Mouse (Mus musculus) small intestine, adult 2 months (tissue): ENCODE data around the gene Slc16a13. TPM values are rescaled to one million over a fixed set of nuclear protein-coding genes. Genes with fewer than 3 reads are reported as not detected.

Source experiments
- H3K27ac ChIP-seq: fragments of 200-500 bp; 2 replicates; pipeline ENCODE4 v1.5.1; 2012; ENCODE audit warnings: low read depth, low read length, control low read depth, inconsistent platforms; ENCODE audit not compliant: insufficient read depth
- H3K27me3 ChIP-seq: fragments of 200-500 bp; 2 replicates; pipeline ENCODE4 v1.6.1; 2012; ENCODE audit warnings: mild to moderate bottlenecking, moderate library complexity, low read length, inconsistent platforms; ENCODE audit not compliant: control insufficient read depth, insufficient read depth
- H3K36me3 ChIP-seq: fragments of 200-500 bp; 2 replicates; pipeline ENCODE4 v1.6.1; 2012; ENCODE audit warnings: mild to moderate bottlenecking, low read length, control low read depth, inconsistent platforms; ENCODE audit not compliant: control insufficient read depth, insufficient read depth
- H3K4me1 ChIP-seq: fragments of 200-500 bp; 2 replicates; pipeline ENCODE4 v1.6.1; 2012; ENCODE audit warnings: low read length, inconsistent platforms, mixed read lengths; ENCODE audit not compliant: control insufficient read depth, insufficient read depth, insufficient read length
- H3K4me3 ChIP-seq: fragments of 200-500 bp; 2 replicates; pipeline ENCODE4 v1.5.1; 2012; ENCODE audit warnings: low read depth, mild to moderate bottlenecking, control low read depth, inconsistent platforms, low read length, moderate library complexity
- CTCF ChIP-seq: fragments of 200-500 bp; IDR thresholded peaks from 2 replicates; pipeline ENCODE4 v1.5.1; 2012; ENCODE audit warnings: low read depth, mild to moderate bottlenecking, control low read depth, inconsistent platforms, low read length, moderate library complexity, mixed read lengths; ENCODE audit not compliant: insufficient replicate concordance, insufficient read length; ENCODE audit errors: extremely low read depth
- POLR2A ChIP-seq: fragments of 200-500 bp; IDR thresholded peaks from 2 replicates; pipeline ENCODE4 v1.6.1; 2012; ENCODE audit warnings: low read depth, mild to moderate bottlenecking, control low read depth, inconsistent platforms, low read length, moderate library complexity
- WGBS: fragments of 180-500 bp; shearing (Covaris S2); methylation state at CpG from one replicate; pipeline ENCODE4 v1.1.7; 2018; 5-methylcytosine and 5-hydroxymethylcytosine counted together
- polyA plus RNA-seq: library from polyadenylated mRNA; depleted of rRNA; stranded (reverse); fragments of >200 nt; gene quantifications from 2 replicates; pipeline ENCODE4 v1.2.3, GENCODE M21; 2012

Slc16a13 gene
- polyA plus RNA-seq, 1 experiment, result 4.7 TPM

GRCm38 (mm10) chr11:70237457-70238167 is 16.7 kb upstream of the Slc16a13 start, which contains the start of gene 0610010K14Rik:
Gene 0610010K14Rik (minus strand): TSS chr11:70237914.
- under 1% methylated on average over 70 of the region's 70 CpGs for WGBS

GRCm38 (mm10) chr11:70236717-70237116 is 15.9 kb upstream of the Slc16a13 start:
- Histone ChIP-seq H3K27ac (no peak overlapping the region; the same call in 1 of the 2 replicates), H3K27me3 (no peaks in the 10 kb centered on the region), H3K4me1 (peaks cover 9% of the 10 kb centered on the region; the same call in 1 of the 2 replicates), H3K4me3 (0 out of 2 replicates have a peak overlapping the region, but pooled peaks have one; percentile 6), H3K36me3 (peaks cover 6% of the 10 kb centered on the region; the same call in 1 of the 2 replicates)
- 67% methylated on average over 7 of the region's 7 CpGs for WGBS
- TF ChIP-seq CTCF (no peak), POLR2A (no peak)

More at GRCm38 (mm10) chr11:70237457-70238167, 16.7 kb upstream of the Slc16a13 start, which contains the start of gene 0610010K14Rik:
- peaks cover 6% of the 10 kb centered on the region; the same call in 1 of the 2 replicates for H3K36me3 ChIP-seq
- peak within 1 kb of the TSS; percentile 99 for H3K4me3 ChIP-seq
- peaks cover 9% of the 10 kb centered on the region; the same call in 1 of the 2 replicates for H3K4me1 ChIP-seq
- no peaks in the 10 kb centered on the region for H3K27me3 ChIP-seq
- TF ChIP-seq CTCF, result peak; percentile 19
- TF ChIP-seq POLR2A, result peak; percentile 87
- H3K27ac ChIP-seq, result peak within 1 kb of the TSS; percentile 85

GRCm38 (mm10) chr11:70235254-70235900 is 14.5 kb upstream of the Slc16a13 start:
- no peaks in the 10 kb centered on the region for H3K27me3 ChIP-seq
- no peak for TF ChIP-seq POLR2A
- TF ChIP-seq CTCF, result no peak
- 90% methylated on average over 12 of the region's 12 CpGs for WGBS
- H3K4me3 ChIP-seq, result no peak overlapping the region
- H3K27ac ChIP-seq, result no peak overlapping the region
- peaks cover 6% of the 10 kb centered on the region; the same call in 1 of the 2 replicates for H3K4me1 ChIP-seq
- H3K36me3 ChIP-seq, result peaks cover 6% of the 10 kb centered on the region; the same call in 1 of the 2 replicates

DNA sequence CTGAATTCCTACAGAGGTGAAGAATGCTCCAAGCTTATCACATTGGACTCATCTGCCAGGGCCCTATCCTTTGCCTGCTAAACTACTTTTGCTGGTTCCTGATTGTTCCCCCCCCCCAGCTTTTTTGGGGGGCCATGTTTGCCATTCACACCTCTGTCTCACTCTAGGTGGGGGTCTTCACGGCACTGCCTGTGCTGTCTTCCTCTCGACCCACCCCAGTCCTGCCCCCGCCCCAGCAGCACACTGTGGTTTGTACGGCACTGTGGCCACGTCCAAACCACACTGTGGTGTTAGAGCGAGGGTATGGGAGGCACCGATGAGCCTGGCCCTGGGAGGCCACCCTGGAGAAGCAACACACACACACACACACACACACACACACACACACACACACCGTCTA is 13.6 kb upstream of the Slc16a13 start:
- Histone ChIP-seq H3K27ac (no peak overlapping the region), H3K4me1 (peaks cover 9% of the 10 kb centered on the region; the same call in 1 of the 2 replicates), H3K27me3 (peaks cover 7% of the 10 kb centered on the region), H3K4me3 (0 out of 2 replicates have a peak overlapping the region, but pooled peaks have one; percentile 36), H3K36me3 (peaks cover 6% of the 10 kb centered on the region; the same call in 1 of the 2 replicates)
- WGBS, result 78% methylated on average over 8 of the region's 8 CpGs
- no peak for TF ChIP-seq CTCF
- no peak for TF ChIP-seq POLR2A

GRCm38 (mm10) chr11:70234037-70234436 is 13.2 kb upstream of the Slc16a13 start:
- Histone ChIP-seq H3K27me3 (peaks cover 12% of the 10 kb centered on the region), H3K27ac (no peak overlapping the region), H3K4me1 (peaks cover 12% of the 10 kb centered on the region), H3K36me3 (peaks cover 6% of the 10 kb centered on the region; the same call in 1 of the 2 replicates), H3K4me3 (peak overlapping the region; percentile 36)
- WGBS, result 67% methylated on average over 5 of the region's 5 CpGs
- TF ChIP-seq CTCF (no peak), POLR2A (no peak)

DNA sequence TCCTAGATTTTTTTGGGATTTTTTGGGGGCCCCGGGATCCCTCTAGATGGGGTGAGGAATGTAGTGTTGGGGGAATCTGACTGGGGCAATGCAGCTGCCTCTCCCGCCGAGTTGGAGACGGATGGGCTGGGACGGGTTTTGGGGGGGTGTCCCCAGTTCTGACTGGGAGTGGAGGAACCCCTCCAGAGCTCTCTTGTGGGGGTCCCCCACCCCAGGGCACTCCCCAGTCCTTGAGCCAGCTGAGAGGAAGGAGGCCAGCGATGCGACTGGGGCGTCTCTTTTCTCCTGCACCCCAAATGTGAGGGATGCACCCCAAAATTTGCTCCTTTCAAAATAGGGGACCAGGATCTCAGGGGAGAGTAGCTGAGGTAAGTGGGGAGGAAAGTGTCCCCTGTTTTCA is 12.2 kb upstream of the Slc16a13 start:
- H3K4me3 ChIP-seq, result peak overlapping the region; percentile 60
- peaks cover 12% of the 10 kb centered on the region for H3K4me1 ChIP-seq
- TF ChIP-seq POLR2A (no peak), CTCF (no peak)
- peaks cover 12% of the 10 kb centered on the region for H3K27me3 ChIP-seq
- 50% methylated on average over 8 of the region's 8 CpGs for WGBS
- H3K27ac ChIP-seq, result peak overlapping the region; percentile 64
- peaks cover 6% of the 10 kb centered on the region; the same call in 1 of the 2 replicates for H3K36me3 ChIP-seq
